Comparison of ENCODE assay signal across 1 mouse cellular context in the genomic region with DNA sequence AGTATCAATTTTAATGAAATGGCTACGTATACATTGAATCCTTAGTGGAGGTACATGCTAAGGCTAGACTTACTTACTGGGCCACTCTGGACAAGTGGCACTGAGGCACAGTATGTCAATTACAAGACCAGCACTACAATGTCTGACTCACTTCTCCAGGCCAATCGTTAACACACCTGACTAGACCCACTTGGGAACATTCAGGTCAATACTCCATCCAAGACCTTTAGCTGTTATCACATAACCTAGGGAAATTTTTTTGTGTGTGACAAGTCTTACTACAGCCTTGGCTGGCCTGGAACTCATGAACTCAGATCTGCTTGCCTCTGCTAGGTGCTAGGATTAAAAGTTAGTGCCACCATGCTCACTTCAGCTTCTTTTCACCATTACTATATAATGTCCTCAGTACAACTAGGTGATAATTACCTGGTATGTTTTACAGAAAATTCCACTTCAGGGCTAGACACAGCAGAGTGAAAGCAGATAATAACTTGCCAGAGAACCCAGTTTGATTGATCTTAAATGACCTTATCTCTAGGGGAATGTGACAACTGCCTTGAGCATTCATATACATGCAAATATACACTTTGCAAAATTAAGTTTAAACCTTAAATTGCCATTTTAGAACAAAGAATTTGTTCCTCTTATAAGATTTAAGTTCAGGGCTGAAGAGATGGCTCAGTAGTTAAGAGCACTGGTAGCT.
TF ChIP-seq lines count a peak whose summit lies in the region.

No protein-coding gene starts in this region.

TF ChIP-seq in CH12.LX, 34 proteins besides CTCF, POLR2A, EP300 and RAD21:
- TF ChIP-seq BHLHE40 (IDR thresholded peaks at IDR 0.05; ENCODE audit: low read depth, low read length), result no peak
- peak; percentile 25; the same call in 1 of the 2 replicates for TF ChIP-seq MYC (IDR thresholded peaks at IDR 0.05; ENCODE audit: low read depth, low read length)
- peak; percentile 32; the same call in 1 of the 2 replicates for TF ChIP-seq POLR2AphosphoS2 (IDR thresholded peaks at IDR 0.05; ENCODE audit: low read depth, low read length)
- TF ChIP-seq MAFK (IDR thresholded peaks at IDR 0.05; ENCODE audit: insufficient replicate concordance, low read length), result 0 out of 2 replicates have a peak, but pooled peaks have one; percentile 32
- no peak for TF ChIP-seq CHD1 (IDR thresholded peaks at IDR 0.05; ENCODE audit: low read depth, low read length)
- TF ChIP-seq ZMIZ1 (IDR thresholded peaks at IDR 0.05; ENCODE audit: low read depth, low read length), result peak; percentile 78; the same call in 1 of the 2 replicates
- TF ChIP-seq SIN3A (IDR thresholded peaks at IDR 0.05; ENCODE audit: low read length), result no peak
- TF ChIP-seq NELFE (IDR thresholded peaks at IDR 0.05; ENCODE audit: low read depth, low read length), result peak; percentile 50; the same call in 1 of the 2 replicates
